Mouse (Mus musculus): ENCODE results near the gene Maz.

- TF ChIP-seq CTCF (IDR thresholded peaks at IDR 0.05; ENCODE audit: borderline replicate concordance, extremely low read depth, insufficient read depth, insufficient read length) (no peak), POLR2A (IDR thresholded peaks at IDR 0.05; ENCODE audit: borderline replicate concordance, extremely low read depth, insufficient read depth, insufficient read length, poor library complexity, severe bottlenecking) (no peak)
These were observed 39.5 kb upstream of the Maz start for GRCm38 (mm10) chr7:127066317-127066716.

Measured in brain, embryonic 14.5 days (tissue).